Mouse (Mus musculus) cortical plate, adult 2 months (tissue): ENCODE data around the gene AI661453.

Experiments
- CTCF ChIP-seq: fragments of 200-500 bp; IDR thresholded peaks from 2 replicates; pipeline ENCODE4 v1.5.1; 2011; ENCODE audit warnings: mild to moderate bottlenecking, control low read depth, low read length; ENCODE audit not compliant: insufficient read depth; ENCODE audit errors: extremely low read depth
- POLR2A ChIP-seq: fragments of 200-500 bp; IDR thresholded peaks from 2 replicates; pipeline ENCODE4 v1.6.1; 2011; ENCODE audit warnings: mild to moderate bottlenecking, low read length, control low read depth; ENCODE audit not compliant: insufficient read depth; ENCODE audit errors: extremely low read depth

GRCm38 (mm10) chr17:47504228-47504627, 67.8 kb downstream of the AI661453 start:
- TF ChIP-seq POLR2A (no peak), CTCF (no peak)
